Mouse (Mus musculus): ENCODE results near the gene Syt11. TPM values are rescaled to one million over a fixed set of nuclear protein-coding genes. Genes with fewer than 3 reads are reported as not detected.

Syt11 gene
- polyA plus RNA-seq, 1 experiment from 2014 or later, result 200 TPM

DNA sequence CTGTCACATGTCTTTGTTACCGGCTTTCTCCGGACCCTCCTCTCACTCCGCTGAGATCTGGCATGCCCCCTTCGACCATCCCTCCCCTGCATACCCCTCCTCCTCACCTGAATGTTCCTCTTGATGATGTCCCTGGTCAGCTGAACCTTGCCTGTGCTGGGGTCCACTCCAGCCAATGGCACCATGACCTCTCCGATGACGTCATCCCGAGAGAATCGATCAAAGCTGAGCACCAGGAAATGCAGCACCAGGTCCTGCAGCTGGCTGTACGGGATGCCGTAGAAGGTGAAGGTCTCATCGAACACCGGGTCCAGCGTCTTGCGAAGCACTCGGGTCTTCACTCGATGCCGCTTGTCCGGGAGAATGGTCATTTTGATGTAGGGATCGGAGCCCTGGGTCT, 13.3 kb downstream of the Syt11 start:
- Histone ChIP-seq H3K4me1 (peaks cover 47% of the 10 kb centered on the region), H3K36me3 (replicated peaks) (peaks cover 74% of the 10 kb centered on the region), H3K9ac (no peak overlapping the region), H3K4me2 (no peak overlapping the region), H3K9me3 (no peaks in the 10 kb centered on the region), H3K27ac (no peak overlapping the region), H3K27me3 (no peaks in the 10 kb centered on the region), H3K4me3 (replicated peaks) (no peak overlapping the region)
- WGBS, result 97% methylated on average over 19 of the region's 19 CpGs
- ATAC-seq (ENCODE audit: low FRiP score), result no peak

DNA sequence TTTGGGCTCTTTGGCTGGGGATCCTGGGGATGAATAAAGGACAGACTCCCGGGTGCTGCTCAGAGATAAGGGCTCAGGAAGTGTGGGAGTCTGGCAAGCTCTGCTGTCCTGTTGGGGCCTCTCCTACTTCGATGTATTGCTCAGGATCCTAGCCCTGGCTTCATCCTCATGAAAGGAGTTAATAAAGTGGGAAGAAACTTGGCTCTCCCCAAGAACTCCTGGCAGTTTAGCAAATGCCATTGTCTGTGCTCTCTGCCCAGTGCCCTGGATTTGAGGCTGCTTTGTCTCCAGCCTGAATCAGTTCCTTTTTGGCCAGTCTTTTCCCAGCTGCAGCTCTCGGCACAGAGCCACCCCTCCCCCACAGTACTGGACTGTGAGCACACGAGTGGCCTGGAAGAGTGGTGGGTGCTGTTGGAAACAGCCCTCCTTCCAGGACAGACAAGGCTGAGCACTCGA, 16.9 kb downstream of the Syt11 start:
- Histone ChIP-seq H3K36me3 (replicated peaks) (peaks cover 84% of the 10 kb centered on the region), H3K4me1 (peaks cover 67% of the 10 kb centered on the region), H3K9me3 (no peaks in the 10 kb centered on the region), H3K27me3 (no peaks in the 10 kb centered on the region), H3K27ac (peak overlapping the region; percentile 94), H3K4me2 (peak overlapping the region; percentile 34), H3K9ac (peak overlapping the region; percentile 51), H3K4me3 (replicated peaks) (no peak overlapping the region)
- WGBS, result 7% methylated on average over 5 of the region's 5 CpGs
- ATAC-seq (ENCODE audit: low FRiP score), result peak; percentile 91

DNA sequence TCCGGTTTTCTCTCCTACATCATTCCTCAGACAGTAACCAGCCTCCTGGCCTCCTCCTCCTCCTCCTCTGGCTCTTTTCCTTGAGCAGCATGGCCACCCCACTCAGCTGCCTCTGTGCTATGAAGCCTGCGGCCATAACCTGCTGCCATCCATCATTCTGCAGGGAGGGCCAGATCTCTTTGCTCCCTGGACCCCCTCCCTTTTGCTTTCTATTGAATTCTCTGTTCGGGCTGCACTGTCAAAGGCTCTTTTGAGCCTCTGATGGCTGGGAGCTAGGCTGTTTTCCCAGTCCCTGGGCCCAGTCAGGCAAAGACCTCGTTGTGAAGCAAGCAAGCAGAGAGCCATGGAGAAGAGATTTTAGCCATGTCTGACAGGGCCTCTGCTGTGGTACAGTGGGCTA, 18.7 kb downstream of the Syt11 start:
- Histone ChIP-seq H3K4me3 (replicated peaks) (no peak overlapping the region), H3K27ac (peak overlapping the region; percentile 94), H3K9ac (peak overlapping the region; percentile 29; the same call in 1 of the 2 replicates), H3K4me2 (peak overlapping the region; percentile 13; the same call in 1 of the 2 replicates), H3K36me3 (replicated peaks) (peaks cover 85% of the 10 kb centered on the region), H3K9me3 (no peaks in the 10 kb centered on the region), H3K4me1 (peaks cover 59% of the 10 kb centered on the region), H3K27me3 (no peaks in the 10 kb centered on the region)
- peak; percentile 36; the same call in 1 of the 2 replicates for ATAC-seq (ENCODE audit: low FRiP score)
- 30% methylated on average over 4 of the region's 4 CpGs for WGBS

GRCm38 (mm10) chr3:88755541-88755940, 19.4 kb downstream of the Syt11 start:
- WGBS, result 78% methylated on average over 3 of the region's 3 CpGs
- H3K9me3 ChIP-seq, result no peaks in the 10 kb centered on the region
- H3K9ac ChIP-seq, result no peak overlapping the region
- H3K27me3 ChIP-seq, result no peaks in the 10 kb centered on the region
- no peak overlapping the region for H3K4me3 ChIP-seq (replicated peaks)
- H3K4me2 ChIP-seq, result no peak overlapping the region
- H3K4me1 ChIP-seq, result peaks cover 56% of the 10 kb centered on the region
- peaks cover 84% of the 10 kb centered on the region for H3K36me3 ChIP-seq (replicated peaks)
- ATAC-seq (ENCODE audit: low FRiP score), result no peak
- no peak overlapping the region; the same call in 1 of the 2 replicates for H3K27ac ChIP-seq

DNA sequence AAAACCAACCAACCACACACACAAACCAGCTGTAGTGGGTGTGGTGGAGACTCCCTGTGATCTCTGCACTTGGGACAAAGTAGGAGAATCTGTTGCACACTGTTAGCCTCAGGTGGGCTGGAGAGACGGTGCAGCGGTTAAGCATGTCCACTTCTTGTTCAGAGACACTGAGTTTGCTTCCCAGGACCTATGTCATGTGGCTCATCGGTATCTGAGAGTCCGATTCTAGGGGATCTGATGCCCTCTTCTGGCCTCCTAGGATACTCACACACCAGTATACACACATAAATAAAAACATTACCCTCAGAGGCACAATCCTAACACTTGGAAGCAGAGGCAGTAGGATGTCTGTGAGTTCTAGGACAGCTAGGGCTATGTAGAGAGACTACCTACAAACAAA, 20.7 kb downstream of the Syt11 start:
- Histone ChIP-seq H3K27ac (no peak overlapping the region), H3K4me1 (peaks cover 47% of the 10 kb centered on the region), H3K9ac (no peak overlapping the region), H3K27me3 (no peaks in the 10 kb centered on the region), H3K4me2 (no peak overlapping the region), H3K4me3 (replicated peaks) (no peak overlapping the region), H3K36me3 (replicated peaks) (peaks cover 84% of the 10 kb centered on the region), H3K9me3 (peaks cover 1% of the 10 kb centered on the region; the same call in 1 of the 2 replicates)
- 85% methylated on average over 4 of the region's 4 CpGs for WGBS
- ATAC-seq (ENCODE audit: low FRiP score), result no peak

DNA sequence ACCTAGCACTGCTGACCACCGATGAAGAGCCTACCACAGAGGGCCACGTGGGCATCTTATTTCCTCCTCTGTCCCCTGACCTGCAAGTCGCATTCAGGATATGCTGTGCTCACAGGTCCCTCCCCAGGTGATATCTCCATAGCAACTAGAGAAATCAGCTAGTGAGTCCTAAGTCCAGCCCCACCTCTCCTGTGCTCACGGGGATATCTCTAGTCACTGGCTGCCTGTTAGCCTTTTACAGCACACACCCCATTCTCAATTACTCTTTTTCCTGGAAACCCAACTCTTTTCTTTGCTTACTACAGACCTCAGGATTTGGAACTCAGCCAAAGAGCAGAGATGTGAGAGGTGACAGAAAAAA, 28.1 kb downstream of the Syt11 start:
- WGBS, result 84% methylated on average over 4 of the region's 4 CpGs
- peaks cover 94% of the 10 kb centered on the region for H3K36me3 ChIP-seq (replicated peaks)
- ATAC-seq (ENCODE audit: low FRiP score), result no peak

GRCm38 (mm10) chr3:88746139-88746870, 28.7 kb downstream of the Syt11 start:
- Histone ChIP-seq H3K4me2 (no peak overlapping the region), H3K9ac (no peak overlapping the region), H3K9me3 (peaks cover 27% of the 10 kb centered on the region), H3K27ac (no peak overlapping the region), H3K4me3 (replicated peaks) (no peak overlapping the region), H3K27me3 (no peaks in the 10 kb centered on the region), H3K4me1 (no peaks in the 10 kb centered on the region), H3K36me3 (replicated peaks) (peaks cover 94% of the 10 kb centered on the region)
- WGBS, result 94% methylated on average over 15 of the region's 15 CpGs
- ATAC-seq (ENCODE audit: low FRiP score), result no peak

More for the DNA sequence above, 28.1 kb downstream of the Syt11 start:
- Histone ChIP-seq H3K9me3 (peaks cover 27% of the 10 kb centered on the region), H3K9ac (no peak overlapping the region), H3K4me1 (no peaks in the 10 kb centered on the region), H3K4me2 (no peak overlapping the region), H3K27ac (no peak overlapping the region), H3K27me3 (no peaks in the 10 kb centered on the region), H3K4me3 (replicated peaks) (no peak overlapping the region)

DNA sequence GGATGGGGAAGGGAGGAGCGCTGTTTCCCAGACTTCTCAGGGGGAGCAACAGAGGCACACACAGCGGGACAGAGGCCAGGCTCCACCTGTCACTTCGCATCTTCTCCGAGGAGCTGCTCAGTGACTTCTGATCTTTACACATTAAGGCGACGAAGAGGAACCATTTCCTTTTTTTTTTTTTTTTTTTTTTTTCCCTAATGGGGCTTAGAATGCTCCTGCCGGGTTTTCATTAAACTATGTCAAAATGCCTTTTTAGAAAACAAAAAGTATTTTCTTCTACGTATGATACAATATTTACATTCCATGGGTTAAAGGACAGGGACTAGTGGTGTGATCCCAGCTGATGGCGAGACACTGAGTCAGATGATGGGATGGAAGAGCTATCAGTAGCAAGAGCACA, 29.4 kb downstream of the Syt11 start:
- Histone ChIP-seq H3K9me3 (peaks cover 27% of the 10 kb centered on the region), H3K4me1 (no peaks in the 10 kb centered on the region), H3K27ac (no peak overlapping the region), H3K9ac (no peak overlapping the region), H3K36me3 (replicated peaks) (peaks cover 87% of the 10 kb centered on the region), H3K27me3 (no peaks in the 10 kb centered on the region), H3K4me2 (no peak overlapping the region), H3K4me3 (replicated peaks) (no peak overlapping the region)
- WGBS, result 97% methylated on average over 9 of the region's 9 CpGs
- no peak for ATAC-seq (ENCODE audit: low FRiP score)

GRCm38 (mm10) chr3:88740147-88740546, 34.8 kb downstream of the Syt11 start:
- H3K4me2 ChIP-seq, result no peak overlapping the region
- no peaks in the 10 kb centered on the region for H3K9me3 ChIP-seq
- H3K36me3 ChIP-seq (replicated peaks), result peaks cover 60% of the 10 kb centered on the region
- H3K27ac ChIP-seq, result no peak overlapping the region
- no peaks in the 10 kb centered on the region for H3K4me1 ChIP-seq
- no peaks in the 10 kb centered on the region for H3K27me3 ChIP-seq
- ATAC-seq (ENCODE audit: low FRiP score), result no peak
- H3K9ac ChIP-seq, result no peak overlapping the region
- 97% methylated on average over 3 of the region's 3 CpGs for WGBS
- H3K4me3 ChIP-seq (replicated peaks), result no peak overlapping the region

DNA sequence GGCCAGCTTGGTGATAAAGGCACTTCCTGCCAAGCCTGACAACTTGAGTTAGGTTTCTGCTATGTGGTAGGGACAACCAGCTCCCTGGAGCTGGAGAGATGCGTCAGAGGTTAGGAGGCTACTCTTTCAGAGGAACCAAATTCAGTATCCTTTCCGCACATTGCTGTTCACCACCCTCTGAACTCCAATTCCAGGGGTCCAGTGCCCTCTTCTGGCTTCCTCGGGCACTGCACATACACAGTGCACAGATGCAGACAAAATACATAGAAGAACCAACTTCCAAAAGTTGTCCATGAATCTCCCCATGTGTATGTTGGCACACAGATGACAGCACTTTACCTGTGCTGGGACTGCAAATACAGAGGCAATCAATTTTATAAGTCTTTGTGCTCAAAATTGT, 36.3 kb downstream of the Syt11 start:
- peaks cover 46% of the 10 kb centered on the region for H3K36me3 ChIP-seq (replicated peaks)
- H3K27me3 ChIP-seq, result no peaks in the 10 kb centered on the region
- no peak overlapping the region for H3K4me3 ChIP-seq (replicated peaks)
- WGBS, result 66% methylated on average over 3 of the region's 3 CpGs
- no peaks in the 10 kb centered on the region for H3K9me3 ChIP-seq
- no peak overlapping the region for H3K9ac ChIP-seq
- ATAC-seq (ENCODE audit: low FRiP score), result no peak
- no peak overlapping the region for H3K27ac ChIP-seq
- H3K4me1 ChIP-seq, result no peaks in the 10 kb centered on the region
- no peak overlapping the region for H3K4me2 ChIP-seq

DNA sequence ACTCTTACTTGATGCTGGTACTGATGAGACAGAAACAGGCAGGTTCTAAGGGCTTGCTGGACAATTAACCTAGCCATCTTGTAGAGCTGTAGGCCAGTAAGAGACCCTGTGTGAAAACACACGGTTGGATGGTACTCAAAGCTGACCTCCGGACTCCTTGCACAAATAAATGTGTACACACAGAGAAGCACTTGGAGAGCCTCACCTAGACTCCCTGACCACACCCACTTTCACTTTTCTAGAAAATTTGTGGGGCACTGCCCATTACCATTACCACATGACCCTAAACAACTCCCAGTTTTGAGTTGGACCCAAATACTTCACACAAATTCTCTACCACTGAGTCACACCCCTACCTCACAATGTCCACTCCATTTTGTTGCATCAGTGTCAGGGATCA, 38.4 kb downstream of the Syt11 start:
- H3K27me3 ChIP-seq, result no peaks in the 10 kb centered on the region
- H3K4me1 ChIP-seq, result no peaks in the 10 kb centered on the region
- H3K36me3 ChIP-seq (replicated peaks), result peaks cover 40% of the 10 kb centered on the region
- H3K4me3 ChIP-seq (replicated peaks), result no peak overlapping the region
- no peak for ATAC-seq (ENCODE audit: low FRiP score)
- no peaks in the 10 kb centered on the region for H3K9me3 ChIP-seq
- H3K27ac ChIP-seq, result no peak overlapping the region
- WGBS, result 93% methylated on average over 2 of the region's 2 CpGs
- H3K4me2 ChIP-seq, result no peak overlapping the region
- no peak overlapping the region for H3K9ac ChIP-seq

- Histone ChIP-seq H3K36me3 (replicated peaks) (peaks cover 38% of the 10 kb centered on the region), H3K4me2 (no peak overlapping the region), H3K4me3 (replicated peaks) (no peak overlapping the region), H3K9ac (no peak overlapping the region), H3K9me3 (peaks cover 7% of the 10 kb centered on the region; the same call in 1 of the 2 replicates), H3K27me3 (no peaks in the 10 kb centered on the region), H3K4me1 (peaks cover 13% of the 10 kb centered on the region), H3K27ac (no peak overlapping the region)
- no peak for ATAC-seq (ENCODE audit: low FRiP score)
- WGBS, result 74% methylated on average over 2 of the region's 2 CpGs
These were observed 55.9 kb downstream of the Syt11 start for GRCm38 (mm10) chr3:88719098-88719497.

DNA sequence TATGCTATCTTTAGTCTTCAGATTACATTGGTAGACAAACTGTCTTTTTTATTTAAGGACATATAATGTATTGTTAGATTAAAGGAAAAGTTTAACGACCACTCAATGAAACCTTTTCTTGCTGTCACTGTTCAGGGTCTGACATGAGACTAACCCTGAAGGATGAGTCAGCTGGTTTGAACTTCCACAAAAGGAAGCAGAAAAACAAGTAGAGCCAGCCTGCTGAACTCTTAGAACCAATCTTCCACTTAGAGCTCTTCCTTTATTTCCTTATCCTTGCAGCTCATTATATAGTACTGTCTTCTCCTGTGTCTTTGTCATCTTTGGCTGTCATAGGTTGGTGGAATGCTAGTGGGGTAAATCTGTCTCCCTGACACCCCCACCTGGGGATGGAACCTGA, 57.1 kb downstream of the Syt11 start:
- no peak for ATAC-seq (ENCODE audit: low FRiP score)
- H3K4me1 ChIP-seq, result peaks cover 13% of the 10 kb centered on the region
- peak overlapping the region; percentile 13; the same call in 1 of the 2 replicates for H3K4me3 ChIP-seq (replicated peaks)
- no peak overlapping the region for H3K27ac ChIP-seq
- no peak overlapping the region for H3K9ac ChIP-seq
- WGBS, result 76% methylated on average over 1 of the region's 1 CpGs
- no peaks in the 10 kb centered on the region for H3K27me3 ChIP-seq
- H3K36me3 ChIP-seq (replicated peaks), result peaks cover 38% of the 10 kb centered on the region
- H3K4me2 ChIP-seq, result peak overlapping the region; percentile 79
- no peaks in the 10 kb centered on the region for H3K9me3 ChIP-seq

Data from forebrain, embryonic 12.5 days (tissue).